Mouse (Mus musculus) lung, postnatal 14 days (tissue): ENCODE measurements around the gene Ctsd.
"Not testable (repeated sequence)": the region's sequence is repeated elsewhere in the genome, so short reads cannot be mapped to it uniquely, and the experiment has no call there.

Experiments used
- DNase-seq: peaks from one replicate; pipeline ENCODE4 v3.0.0; 2021

The Ctsd gene

GRCm38 (mm10) chr7:142373039-142373438, 14.8 kb downstream of the Ctsd start:
- DNase-seq, result no peak

- no peak for DNase-seq
Observed at GRCm38 (mm10) chr7:142371768-142372661, 15.8 kb downstream of the Ctsd start.

- DNase-seq, result no peak
Observed at GRCm38 (mm10) chr7:142371398-142371767, 16.5 kb downstream of the Ctsd start.

GRCm38 (mm10) chr7:142370937-142371336, 16.9 kb downstream of the Ctsd start:
- no peak for DNase-seq

- DNase-seq, result peak; percentile 62
Observed at GRCm38 (mm10) chr7:142369820-142370219, 18.0 kb downstream of the Ctsd start.

- DNase-seq, result no peak
Observed at GRCm38 (mm10) chr7:142368856-142369255, 19.0 kb downstream of the Ctsd start.

- DNase-seq, result no peak
Observed at GRCm38 (mm10) chr7:142363107-142363506, 24.7 kb downstream of the Ctsd start.

GRCm38 (mm10) chr7:142360743-142361142, 27.1 kb downstream of the Ctsd start:
- no peak for DNase-seq

GRCm38 (mm10) chr7:142359129-142359528, 28.7 kb downstream of the Ctsd start:
- DNase-seq, result no peak

- DNase-seq, result no peak
Observed at GRCm38 (mm10) chr7:142357566-142357965, 30.3 kb downstream of the Ctsd start.

- no peak for DNase-seq
Observed at GRCm38 (mm10) chr7:142354661-142355233, 33.1 kb downstream of the Ctsd start.

GRCm38 (mm10) chr7:142353854-142354253, 34.0 kb downstream of the Ctsd start:
- no peak for DNase-seq

- DNase-seq, result no peak
Observed at GRCm38 (mm10) chr7:142351569-142351968, 36.3 kb downstream of the Ctsd start.

- peak; percentile 38 for DNase-seq
Observed at GRCm38 (mm10) chr7:142349308-142349961, 38.4 kb downstream of the Ctsd start.

GRCm38 (mm10) chr7:142347542-142347941, 40.3 kb downstream of the Ctsd start:
- DNase-seq, result no peak

- DNase-seq, result no peak
Observed at GRCm38 (mm10) chr7:142342247-142342640, 45.6 kb downstream of the Ctsd start.

- no peak for DNase-seq
Observed at GRCm38 (mm10) chr7:142341564-142342246, 46.1 kb downstream of the Ctsd start.

- peak; percentile 30 for DNase-seq
Observed at GRCm38 (mm10) chr7:142340269-142340970, 47.4 kb downstream of the Ctsd start.

- DNase-seq, result no peak
Observed at GRCm38 (mm10) chr7:142335151-142335550, 52.7 kb downstream of the Ctsd start.

- DNase-seq, result peak; percentile 95
Observed at GRCm38 (mm10) chr7:142334246-142334645, 53.6 kb downstream of the Ctsd start.

GRCm38 (mm10) chr7:142332741-142333140, 55.1 kb downstream of the Ctsd start:
- DNase-seq, result not testable (repeated sequence)

- DNase-seq, result no peak
Observed at GRCm38 (mm10) chr7:142331281-142331680, 56.6 kb downstream of the Ctsd start.
